Mouse (Mus musculus) heart, adult 11 months (tissue): ENCODE data around the gene Id3.

Source experiments
- DNase-seq: peaks from one replicate; pipeline ENCODE4 v3.0.0; 2022

Gene Id3

GRCm38 (mm10) chr4:136148342-136149044 is 5.2 kb downstream of the Id3 start:
- peak; percentile 99 for DNase-seq

- DNase-seq: no peak
Observed at GRCm38 (mm10) chr4:136149045-136149379, 5.7 kb downstream of the Id3 start.

GRCm38 (mm10) chr4:136149734-136150133 is 6.4 kb downstream of the Id3 start:
- DNase-seq: peak; percentile 91

GRCm38 (mm10) chr4:136150596-136150995 is 7.3 kb downstream of the Id3 start:
- peak; percentile 93 for DNase-seq

- no peak for DNase-seq
Observed at GRCm38 (mm10) chr4:136152821-136153220, 9.5 kb downstream of the Id3 start.

- peak; percentile 83 for DNase-seq
Observed at GRCm38 (mm10) chr4:136154462-136154861, 11.2 kb downstream of the Id3 start.

- peak; percentile 83 for DNase-seq
Observed at GRCm38 (mm10) chr4:136158498-136158897, 15.2 kb downstream of the Id3 start.

GRCm38 (mm10) chr4:136159802-136160397 is 16.6 kb downstream of the Id3 start:
- DNase-seq: peak; percentile 94

- DNase-seq: peak; percentile 97
Observed at GRCm38 (mm10) chr4:136163448-136163847, 20.2 kb downstream of the Id3 start.

GRCm38 (mm10) chr4:136164981-136165380 is 21.7 kb downstream of the Id3 start:
- DNase-seq: no peak

- DNase-seq: no peak
Observed at GRCm38 (mm10) chr4:136167701-136168100, 24.4 kb downstream of the Id3 start.

GRCm38 (mm10) chr4:136170401-136170800 is 27.1 kb downstream of the Id3 start:
- no peak for DNase-seq

- peak; percentile 89 for DNase-seq
Observed at GRCm38 (mm10) chr4:136171455-136171854, 28.2 kb downstream of the Id3 start.

- DNase-seq: peak; percentile 97
Observed at GRCm38 (mm10) chr4:136172011-136172541, 28.8 kb downstream of the Id3 start, which contains the start of gene E2f2. TSS of gene E2f2 (plus strand) at chr4:136172394.

GRCm38 (mm10) chr4:136172542-136173209 is 29.4 kb downstream of the Id3 start:
- DNase-seq: peak; percentile 93

GRCm38 (mm10) chr4:136173210-136173715 is 30.0 kb downstream of the Id3 start:
- peak; percentile 83 for DNase-seq

GRCm38 (mm10) chr4:136174216-136175193 is 31.2 kb downstream of the Id3 start:
- DNase-seq: peak; percentile 93

GRCm38 (mm10) chr4:136176022-136176552 is 32.8 kb downstream of the Id3 start:
- DNase-seq: peak; percentile 92

GRCm38 (mm10) chr4:136177244-136177611 is 33.9 kb downstream of the Id3 start:
- peak; percentile 98 for DNase-seq

GRCm38 (mm10) chr4:136177612-136178474 is 34.5 kb downstream of the Id3 start:
- DNase-seq: peak; percentile 97

- peak; percentile 91 for DNase-seq
Observed at GRCm38 (mm10) chr4:136178475-136178921, 35.2 kb downstream of the Id3 start.
